Comparison of ENCODE assay signal across 8 mouse cellular contexts in genomic region chr10:58221571-58221970, GRCm38 (mm10). TPM values are rescaled to one million over a fixed set of nuclear protein-coding genes. Genes with fewer than 3 reads are reported as not detected.
"Had no signal": no experiment of that assay in that cellular context is flagged by ENCODE, and none has a peak within 500 bp of the region (broad histone marks: within the 10 kb centered on the region; RNA-seq: fewer than 3 reads in every experiment).

No protein-coding gene starts in this region.

RNA-seq across cellular contexts. Expression of gene AW822073, which starts 3.2 kb away (rescaled TPM):
- total RNA-seq: layer of hippocampus, postnatal 10 days; layer of hippocampus, postnatal 36 days; left cerebral cortex, adult 2 months; left cerebral cortex, postnatal 10 days; left cerebral cortex, postnatal 36 days; liver, adult 2 months; megakaryocyte, adult 5-6 weeks had no signal

RNA-seq across cellular contexts. Expression of gene Duxf3, which starts 10.9 kb away (rescaled TPM):
- total RNA-seq: layer of hippocampus, adult 8-10 months; layer of hippocampus, postnatal 10 days; layer of hippocampus, postnatal 36 days; left cerebral cortex, adult 2 months; left cerebral cortex, postnatal 10 days; left cerebral cortex, postnatal 36 days; liver, adult 2 months; megakaryocyte, adult 5-6 weeks had no signal

RNA-seq across cellular contexts. Expression of gene Gm4981, which starts 14.9 kb away (rescaled TPM):
- total RNA-seq: layer of hippocampus, adult 8-10 months; layer of hippocampus, postnatal 10 days; layer of hippocampus, postnatal 36 days; left cerebral cortex, adult 2 months; left cerebral cortex, postnatal 10 days; left cerebral cortex, postnatal 36 days; liver, adult 2 months; megakaryocyte, adult 5-6 weeks had no signal
